Mouse (Mus musculus): ENCODE results near the gene Ezr.
"Not testable (repeated sequence)": the region's sequence is repeated elsewhere in the genome, so short reads cannot be mapped to it uniquely, and the experiment has no call there.

Ezr gene

DNA sequence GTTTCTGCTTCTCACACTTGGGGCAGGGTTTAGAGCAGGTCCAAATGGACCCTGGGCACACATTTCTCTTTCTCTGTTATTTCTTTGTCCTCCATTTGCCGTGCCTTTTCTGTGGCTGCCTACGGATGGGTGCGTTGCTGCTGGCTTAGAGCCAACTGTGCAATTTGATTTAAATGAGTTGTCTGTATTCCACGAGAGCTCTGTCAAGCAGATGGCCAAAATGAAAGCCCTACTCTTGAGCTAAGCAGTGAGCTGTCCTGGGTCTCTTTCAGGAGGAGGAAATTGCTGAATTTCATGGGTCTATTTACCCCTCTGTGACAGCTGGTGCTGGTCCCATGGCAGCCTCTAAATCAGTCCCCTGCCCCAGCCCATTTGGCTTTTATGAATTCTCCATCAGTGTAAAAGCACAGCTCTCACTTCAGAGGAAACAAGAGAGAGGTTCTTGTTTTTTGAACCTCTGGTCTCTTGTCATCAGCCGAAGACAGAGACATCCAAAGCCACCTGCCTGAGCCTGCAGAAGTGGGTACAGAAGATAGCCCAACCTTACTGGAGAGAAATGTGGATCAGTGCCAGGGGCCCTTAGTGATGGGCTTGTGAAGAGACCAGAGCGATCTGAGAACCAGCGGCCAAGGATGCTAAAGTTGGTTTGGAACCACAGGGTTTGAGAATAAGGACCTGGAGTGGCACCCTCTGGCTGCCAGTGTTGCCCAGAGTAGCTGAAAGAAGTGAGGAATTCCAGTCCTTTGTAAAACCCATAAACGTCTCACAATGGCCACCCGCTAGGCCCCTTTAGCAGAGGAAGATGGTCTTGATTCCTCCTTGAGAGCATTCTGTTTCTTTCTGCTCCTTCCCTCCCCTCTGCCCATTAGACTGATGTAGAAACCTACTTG lies 79.0 kb downstream of the Ezr start:
- not testable (repeated sequence) for DNase-seq

DNA sequence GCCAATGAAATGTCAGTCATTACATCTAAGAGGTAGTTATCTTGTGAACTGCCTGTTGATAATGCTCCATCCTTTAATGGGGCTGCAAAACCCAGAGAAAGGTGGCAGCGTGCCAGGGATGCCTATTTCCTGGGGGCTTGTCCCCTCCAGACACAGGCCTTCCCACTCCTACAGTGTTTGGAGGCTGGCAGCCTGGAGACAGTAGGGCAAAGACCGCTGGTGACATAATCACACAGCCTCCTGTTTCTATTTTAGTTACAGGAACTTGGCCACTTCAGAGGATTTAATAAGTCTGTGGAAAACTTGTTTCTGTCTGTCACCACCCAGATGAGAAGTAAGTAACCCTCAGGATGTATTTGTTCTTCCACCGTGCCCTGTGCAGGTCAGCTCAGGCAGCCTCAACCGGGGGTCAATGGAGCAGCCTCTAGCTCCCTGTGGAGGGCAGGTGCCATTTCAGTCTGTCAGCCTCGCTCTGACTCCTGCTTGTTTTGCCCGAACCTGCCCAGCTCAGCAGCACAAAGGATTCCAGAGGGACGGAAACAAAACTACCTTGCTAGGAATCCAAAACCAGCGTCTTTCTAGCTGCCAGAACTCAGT lies 79.9 kb downstream of the Ezr start:
- DNase-seq = not testable (repeated sequence)

DNA sequence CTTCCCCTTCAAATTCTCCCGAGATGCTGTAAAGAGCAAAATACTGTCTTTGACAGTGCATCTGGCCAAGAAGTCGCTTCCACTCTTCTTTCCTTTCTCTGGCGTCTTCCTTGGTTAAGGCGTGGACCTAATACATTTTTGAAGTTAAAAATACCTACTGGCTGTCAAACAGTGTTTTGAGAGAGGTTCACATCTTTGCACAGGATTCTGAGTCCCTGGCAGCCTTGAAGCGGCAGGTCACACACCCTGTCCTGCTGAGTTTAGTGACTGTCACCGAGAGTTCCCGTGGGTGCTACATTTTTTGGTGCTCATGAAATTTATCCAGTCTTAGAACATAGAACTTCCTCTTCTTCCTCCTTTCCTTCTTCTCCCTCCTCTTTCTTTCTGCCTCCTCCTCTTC lies 82.5 kb downstream of the Ezr start:
- not testable (repeated sequence) for DNase-seq

DNA sequence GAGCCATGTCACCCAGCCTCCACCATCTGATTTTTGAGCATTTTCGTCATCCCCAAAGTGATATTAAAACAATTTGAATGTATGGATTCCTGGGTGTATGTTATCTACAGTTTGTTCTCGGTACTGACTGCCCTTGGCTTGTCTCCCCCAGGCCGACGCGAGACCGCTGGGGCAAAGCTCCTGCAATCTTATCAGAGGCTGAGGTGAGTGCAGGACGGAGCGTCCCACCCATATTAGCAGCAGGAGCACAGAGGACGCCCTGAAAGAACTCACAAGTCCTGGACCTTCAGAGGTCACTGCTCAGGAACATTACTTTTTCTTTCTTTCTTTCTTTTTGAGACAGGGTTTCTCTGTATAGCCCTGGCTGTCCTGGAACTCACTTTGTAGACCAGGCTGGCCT lies 83.1 kb downstream of the Ezr start:
- not testable (repeated sequence) for DNase-seq

DNA sequence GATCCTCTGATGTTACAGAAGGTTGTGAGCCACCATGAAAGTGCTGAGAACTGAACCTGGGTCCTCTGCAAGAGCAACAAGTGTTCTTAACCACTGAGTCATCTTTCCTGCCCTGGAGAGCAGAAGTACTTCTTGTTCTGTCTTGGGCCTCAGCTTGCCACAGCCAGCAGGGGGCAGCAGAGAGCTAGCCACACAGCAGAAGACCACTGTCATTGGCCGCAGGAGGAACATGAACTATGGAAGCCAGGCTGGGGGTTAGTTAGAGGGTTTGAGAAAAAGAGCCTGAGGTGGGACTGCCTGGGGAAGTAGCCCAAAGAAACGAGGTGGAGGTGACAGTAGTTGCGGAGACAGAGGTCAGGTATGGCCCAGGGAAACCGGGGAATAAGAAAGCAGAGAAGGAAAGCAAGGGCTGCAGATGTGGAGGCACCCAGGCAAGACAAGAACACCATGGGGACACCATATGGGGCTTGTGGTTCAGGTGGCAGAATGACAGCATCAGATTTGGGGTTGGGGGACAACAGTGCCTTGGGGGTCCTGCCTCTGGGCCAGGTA lies 85.3 kb downstream of the Ezr start:
- DNase-seq = peak; percentile 43 to 54

DNA sequence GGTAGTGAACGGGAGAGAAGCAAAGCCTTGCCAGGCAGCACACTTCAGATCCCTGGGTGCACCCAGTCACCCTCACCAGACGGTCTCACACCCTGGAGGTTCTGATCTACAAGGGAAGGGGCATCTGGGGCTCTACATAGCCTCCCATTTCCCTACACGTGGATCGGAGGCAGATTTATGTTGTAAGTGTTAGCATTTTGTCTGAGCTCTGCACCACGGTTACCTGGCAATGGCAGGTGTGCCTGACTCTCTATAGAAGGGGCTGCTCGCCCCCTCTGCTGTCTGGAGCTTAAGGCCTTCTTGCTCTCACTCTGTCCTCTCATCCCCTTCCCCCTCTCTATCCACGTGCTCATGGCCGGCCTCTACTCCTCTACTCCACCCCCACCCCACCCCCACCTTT lies 86.1 kb downstream of the Ezr start:
- DNase-seq = not testable (repeated sequence)

DNA sequence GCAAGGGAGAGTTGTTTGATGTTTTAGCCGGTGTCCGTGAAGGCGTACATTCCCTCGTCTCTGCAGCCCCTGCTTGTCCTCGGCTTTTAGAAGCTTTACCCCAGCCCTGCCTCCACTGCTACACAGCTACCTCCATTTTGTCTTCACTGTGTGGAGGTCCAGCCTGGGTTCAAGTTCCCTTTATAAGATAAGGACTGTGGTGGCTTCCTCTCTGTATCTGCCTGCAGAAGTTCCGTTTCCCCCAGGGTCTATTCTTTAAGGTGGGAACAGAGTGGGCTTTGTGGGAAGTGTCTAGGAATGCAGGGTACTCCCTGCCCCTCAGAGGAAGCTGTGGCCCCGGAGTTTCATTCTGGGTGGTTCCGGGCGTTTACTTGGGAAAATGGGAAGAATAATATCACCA lies 86.9 kb downstream of the Ezr start:
- DNase-seq = not testable (repeated sequence)

DNA sequence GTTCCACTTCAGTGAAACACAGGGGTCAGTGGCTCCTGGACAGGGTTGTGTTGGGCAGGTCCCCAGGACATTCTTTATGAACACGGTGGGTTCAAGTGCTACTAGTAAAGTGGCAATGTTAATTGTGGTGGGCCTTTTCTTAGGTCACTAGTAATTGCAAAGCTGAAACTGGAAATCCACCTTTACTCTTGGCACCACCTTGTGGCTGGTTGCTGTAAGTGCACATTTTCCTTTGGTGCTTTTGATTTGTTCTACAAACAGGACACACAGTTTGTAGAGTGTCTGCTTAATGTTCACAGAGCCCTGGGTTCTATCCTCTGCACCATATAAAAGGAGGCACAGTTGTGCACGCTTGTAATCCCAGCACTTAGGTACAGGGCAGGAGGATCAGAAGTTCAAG lies 91.0 kb downstream of the Ezr start:
- peak; percentile 84 to 92 for DNase-seq

DNA sequence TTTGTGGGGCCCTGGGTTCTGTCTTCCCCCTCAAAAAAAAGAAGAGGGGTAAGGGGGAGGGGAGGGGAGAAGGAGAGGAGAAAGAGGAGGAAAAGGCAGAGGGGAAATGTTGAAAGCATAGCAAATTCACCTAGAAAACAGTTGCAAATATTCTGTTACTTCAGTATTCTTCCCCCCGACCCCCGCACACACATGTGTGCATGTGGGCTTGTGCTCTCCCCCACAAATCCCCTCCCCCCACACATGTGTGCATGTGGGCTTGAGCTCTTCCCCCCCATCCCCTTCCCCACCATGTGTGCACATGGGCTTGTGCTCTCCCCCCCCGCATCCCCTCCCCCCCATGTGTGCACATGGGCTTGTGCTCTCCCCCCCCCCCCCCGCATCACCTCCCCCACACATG lies 93.2 kb downstream of the Ezr start:
- DNase-seq = not testable (repeated sequence)
